Mouse (Mus musculus) intestine, postnatal 0 days (tissue): ENCODE results near the gene Sepsecs. TPM values are rescaled to one million over a fixed set of nuclear protein-coding genes. Genes with fewer than 3 reads are reported as not detected.
A peak's percentile ranks its signal among the peaks of the same experiment; 100 is the strongest.

Experiments
- ATAC-seq: fragments of 200-750 bp; cut with Nextera tagmentation; 2 replicates; pipeline ENCODE4 v1.8.0; 2017; ENCODE audit warnings: mild to moderate bottlenecking, moderate TSS enrichment, moderate library complexity
- H3K27ac ChIP-seq: fragments of 300-500 bp; sonication (generic); 2 replicates; pipeline ENCODE4 v1.5.1; 2014; ENCODE audit warnings: mild to moderate bottlenecking, low read depth, low read length, moderate library complexity
- H3K27me3 ChIP-seq: fragments of 300-500 bp; sonication (generic); replicated peaks from 2 replicates; pipeline ENCODE4 v1.6.1; 2014; ENCODE audit warnings: low read length, mixed read lengths; ENCODE audit not compliant: control insufficient read depth, insufficient read depth
- H3K36me3 ChIP-seq: fragments of 300-500 bp; sonication (generic); 2 replicates; pipeline ENCODE4 v1.6.1; 2014; ENCODE audit warnings: mild to moderate bottlenecking, moderate library complexity; ENCODE audit not compliant: control insufficient read depth, insufficient read depth
- H3K4me1 ChIP-seq: fragments of 300-500 bp; sonication (generic); replicated peaks from 2 replicates; pipeline ENCODE4 v1.6.1; 2014; ENCODE audit warnings: antibody characterized with exemption, low read length, mixed read lengths; ENCODE audit not compliant: control insufficient read depth, insufficient read depth
- H3K4me2 ChIP-seq: fragments of 300-500 bp; sonication (generic); replicated peaks from 2 replicates; pipeline ENCODE4 v1.6.1; 2014; ENCODE audit warnings: low read depth, mild to moderate bottlenecking, moderate library complexity
- H3K4me3 ChIP-seq: fragments of 300-500 bp; sonication (generic); 2 replicates; pipeline ENCODE4 v1.5.1; 2014; ENCODE audit warnings: low read depth, low read length
- H3K9ac ChIP-seq: fragments of 300-500 bp; sonication (generic); 2 replicates; pipeline ENCODE4 v1.6.1; 2014; ENCODE audit warnings: mild to moderate bottlenecking, low read depth, low read length
- H3K9me3 ChIP-seq: fragments of 300-500 bp; sonication (generic); 2 replicates; pipeline ENCODE4 v1.6.1; 2016; ENCODE audit warnings: mixed run types; ENCODE audit not compliant: control insufficient read depth
- CTCF ChIP-seq: sonication (generic); IDR thresholded peaks from 2 replicates; pipeline ENCODE4 v1.5.1; 2016; ENCODE audit warnings: low read depth, mild to moderate bottlenecking, control low read depth, antibody characterized with exemption, moderate library complexity
- WGBS: fragments of 180-500 bp; shearing (Covaris S2); extraction: QIAGEN DNeasy Blood & Tissue Kit; methylation state at CpG from one replicate; pipeline ENCODE4 v1.1.7; 2014; 5-methylcytosine and 5-hydroxymethylcytosine counted together
- polyA plus RNA-seq: library from polyadenylated mRNA; unstranded; fragments of >200 nt; fragmentation: Nextera tagmentation; extraction: Ambion mirVana; gene quantifications from 2 replicates; pipeline ENCODE4 v1.2.1, GENCODE M21; 2015

The Sepsecs gene
- polyA plus RNA-seq, 1 experiment from 2014 or later: 8.9 TPM

DNA sequence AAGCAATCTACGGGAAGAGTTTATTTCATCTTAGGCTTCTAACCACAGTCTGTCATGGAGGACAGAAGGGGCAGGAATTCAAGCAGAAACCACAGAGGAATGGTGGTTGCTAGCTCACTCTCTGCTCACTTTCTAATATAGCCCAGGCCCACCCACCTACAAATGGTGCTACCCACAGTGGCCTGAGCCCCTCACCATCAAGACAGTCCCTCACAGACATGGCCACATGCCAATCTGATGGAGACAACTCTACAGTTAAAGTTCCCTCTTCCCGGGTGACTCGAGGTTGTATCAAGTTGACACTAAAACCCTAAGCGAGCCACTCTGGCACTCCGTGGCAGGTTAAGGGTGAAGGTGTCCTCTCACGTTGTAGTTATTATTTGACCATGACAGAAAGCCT is 32.6 kb downstream of the Sepsecs start:
- Histone ChIP-seq H3K4me1 (no peaks in the 10 kb centered on the region), H3K36me3 (peaks cover 8% of the 10 kb centered on the region; the same call in 1 of the 2 replicates), H3K27ac (no peak overlapping the region), H3K4me3 (no peak overlapping the region), H3K9me3 (no peaks in the 10 kb centered on the region), H3K9ac (no peak overlapping the region), H3K4me2 (no peak overlapping the region), H3K27me3 (no peaks in the 10 kb centered on the region)
- no peak for TF ChIP-seq CTCF
- WGBS: 83% methylated on average over 6 of the region's 6 CpGs
- no peak for ATAC-seq

DNA sequence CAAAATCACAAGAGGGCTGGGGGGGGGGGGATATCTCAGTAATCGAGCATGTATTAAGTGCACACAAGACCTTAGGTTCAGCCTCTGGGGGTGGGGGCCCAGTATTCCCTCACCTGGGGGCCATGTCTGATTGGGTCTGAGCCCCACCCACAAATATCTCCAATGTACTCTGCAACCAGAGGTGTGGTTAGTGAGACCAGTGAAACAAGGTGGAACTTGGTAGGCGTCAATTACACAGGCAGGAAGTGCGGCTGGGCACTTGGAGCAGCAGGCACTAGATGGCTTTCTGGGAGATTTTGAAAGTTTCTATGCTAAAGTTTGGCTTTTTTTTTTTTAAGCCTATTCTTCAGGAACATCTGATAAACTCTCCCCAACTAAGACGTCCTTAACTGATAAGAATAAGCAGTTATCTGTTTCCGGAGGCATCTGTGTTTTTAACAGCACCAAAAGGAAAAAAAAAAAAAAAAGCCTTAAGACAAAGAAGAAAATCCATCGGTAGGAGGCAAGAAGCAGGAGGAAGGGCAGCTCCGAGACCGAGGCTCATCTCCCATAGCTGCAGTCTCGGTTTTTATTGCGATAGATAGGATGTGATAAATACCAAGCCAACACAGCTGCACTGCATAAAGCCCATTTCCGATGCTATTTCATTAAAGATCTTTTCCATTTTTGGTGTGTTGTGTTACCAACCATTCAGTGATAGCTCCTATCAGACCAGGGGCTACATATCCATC is 33.3 kb downstream of the Sepsecs start:
- TF ChIP-seq CTCF: no peak
- Histone ChIP-seq H3K9ac (no peak overlapping the region), H3K4me2 (0 out of 2 replicates have a peak overlapping the region, but pooled peaks have one; percentile 13), H3K27ac (no peak overlapping the region), H3K4me3 (no peak overlapping the region), H3K27me3 (no peaks in the 10 kb centered on the region), H3K9me3 (no peaks in the 10 kb centered on the region), H3K4me1 (no peaks in the 10 kb centered on the region), H3K36me3 (peaks cover 4% of the 10 kb centered on the region; the same call in 1 of the 2 replicates)
- WGBS: 43% methylated on average over 11 of the region's 11 CpGs
- peak; percentile 28; the same call in 1 of the 2 replicates for ATAC-seq

DNA sequence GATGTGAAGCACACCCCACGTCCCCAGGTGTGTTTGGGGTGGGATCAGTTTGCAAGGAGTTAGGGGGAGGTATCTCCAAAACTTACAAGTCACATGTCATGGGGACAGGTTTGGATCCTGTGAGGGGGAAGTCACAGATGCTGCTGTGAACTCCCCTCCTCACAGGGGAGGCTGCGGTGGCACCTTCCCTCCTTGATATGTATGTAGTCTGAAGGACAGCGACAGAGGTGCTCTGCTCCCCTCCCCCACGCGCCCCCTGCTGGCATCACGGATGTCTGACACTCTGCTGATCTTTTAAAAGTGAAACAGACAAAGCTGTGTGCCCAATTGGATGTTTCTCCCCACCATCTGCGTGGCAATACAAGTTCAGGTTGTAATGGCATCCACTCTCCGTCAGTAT is 35.5 kb downstream of the Sepsecs start:
- Histone ChIP-seq H3K9ac (no peak overlapping the region), H3K27ac (no peak overlapping the region), H3K27me3 (no peaks in the 10 kb centered on the region), H3K4me2 (no peak overlapping the region), H3K36me3 (0 out of 2 replicates have a peak, but pooled peaks cover 3% of the 10 kb centered on the region), H3K9me3 (no peaks in the 10 kb centered on the region), H3K4me1 (no peaks in the 10 kb centered on the region), H3K4me3 (no peak overlapping the region)
- ATAC-seq: no peak
- WGBS: 32% methylated on average over 8 of the region's 8 CpGs
- TF ChIP-seq CTCF: peak; percentile 87

DNA sequence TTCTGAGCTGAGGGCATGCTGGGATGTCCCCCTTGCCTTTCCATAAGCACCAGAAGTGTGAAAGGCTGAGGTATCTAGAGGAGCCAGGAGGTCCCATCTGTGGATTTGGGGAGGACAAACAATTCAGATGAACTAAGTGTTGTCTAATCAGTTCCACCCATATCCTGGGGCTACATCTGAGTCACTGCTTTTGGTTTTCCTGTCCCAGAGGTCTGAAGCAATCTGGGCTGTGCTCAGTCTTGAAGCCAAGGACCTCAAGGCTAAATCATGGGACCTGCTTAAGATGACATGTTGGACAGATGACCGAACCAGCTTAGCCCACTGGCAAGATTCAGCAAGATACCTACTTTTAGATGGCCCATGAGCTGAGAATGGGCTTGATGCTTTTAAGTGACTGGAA is 39.0 kb downstream of the Sepsecs start:
- Histone ChIP-seq H3K9me3 (no peaks in the 10 kb centered on the region), H3K9ac (no peak overlapping the region), H3K27ac (no peak overlapping the region), H3K27me3 (no peaks in the 10 kb centered on the region), H3K4me3 (no peak overlapping the region), H3K36me3 (no peaks in the 10 kb centered on the region), H3K4me2 (no peak overlapping the region), H3K4me1 (peaks cover 4% of the 10 kb centered on the region)
- TF ChIP-seq CTCF: no peak
- ATAC-seq: no peak
- WGBS: 100% methylated on average over 1 of the region's 1 CpGs

DNA sequence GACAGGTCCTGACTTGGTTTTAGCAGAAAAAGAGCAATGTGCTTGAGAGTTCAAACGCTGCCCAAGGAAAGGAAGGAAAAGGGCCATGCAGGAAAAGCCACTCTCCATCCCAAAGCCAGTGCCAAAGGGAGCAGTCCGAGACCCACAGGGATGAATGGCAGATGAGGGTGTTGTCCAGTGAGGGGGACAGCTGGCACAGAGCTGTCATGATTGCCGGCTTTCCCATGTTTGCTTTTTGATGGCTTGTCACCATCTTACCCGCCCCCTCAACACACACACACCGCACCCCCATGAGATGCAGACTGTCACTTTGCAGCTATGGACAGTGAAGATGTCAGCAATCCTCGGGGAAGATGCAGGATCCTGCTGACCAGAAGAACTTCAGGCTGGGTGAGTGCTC is 40.3 kb downstream of the Sepsecs start:
- WGBS: 63% methylated on average over 6 of the region's 6 CpGs
- H3K27me3 ChIP-seq: no peaks in the 10 kb centered on the region
- H3K4me2 ChIP-seq: no peak overlapping the region
- H3K36me3 ChIP-seq: no peaks in the 10 kb centered on the region
- no peak for ATAC-seq
- no peak overlapping the region for H3K27ac ChIP-seq
- no peak overlapping the region for H3K4me3 ChIP-seq
- H3K4me1 ChIP-seq: peaks cover 4% of the 10 kb centered on the region
- no peaks in the 10 kb centered on the region for H3K9me3 ChIP-seq
- TF ChIP-seq CTCF: no peak
- no peak overlapping the region for H3K9ac ChIP-seq

DNA sequence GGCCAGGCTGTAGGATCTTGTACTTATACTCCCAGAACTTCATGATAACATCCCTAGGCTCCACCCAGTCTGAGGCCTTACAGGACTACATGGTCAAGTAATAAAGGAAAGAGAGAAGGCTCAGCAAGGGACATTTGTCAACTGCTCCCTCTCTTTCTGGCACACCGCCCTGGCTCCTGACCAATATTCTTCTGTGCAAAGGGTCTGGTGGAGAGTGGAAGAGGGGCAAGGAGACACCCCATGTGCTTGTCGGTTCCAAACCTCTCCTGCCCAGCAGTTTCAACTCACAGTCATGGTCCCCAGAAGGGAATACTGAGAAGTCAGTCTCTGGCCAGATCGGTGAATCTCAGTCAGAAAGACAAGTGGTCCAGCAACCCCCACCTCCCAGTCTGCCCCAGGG is 40.7 kb downstream of the Sepsecs start:
- Histone ChIP-seq H3K4me1 (peaks cover 4% of the 10 kb centered on the region), H3K9me3 (no peaks in the 10 kb centered on the region), H3K9ac (no peak overlapping the region), H3K27me3 (no peaks in the 10 kb centered on the region), H3K4me2 (no peak overlapping the region), H3K27ac (no peak overlapping the region), H3K36me3 (no peaks in the 10 kb centered on the region), H3K4me3 (no peak overlapping the region)
- no peak for ATAC-seq
- TF ChIP-seq CTCF: no peak
- 76% methylated on average over 3 of the region's 3 CpGs for whole genome bisulfite sequencing
